Mouse (Mus musculus): ENCODE results near the gene Fbxw27. TPM values are rescaled to one million over a fixed set of nuclear protein-coding genes. Genes with fewer than 3 reads are reported as not detected.
"Not testable (repeated sequence)": the region's sequence is repeated elsewhere in the genome, so short reads cannot be mapped to it uniquely, and the experiment has no call there.

Fbxw27 gene
- polyA plus RNA-seq, 1 experiment: not detected

DNA sequence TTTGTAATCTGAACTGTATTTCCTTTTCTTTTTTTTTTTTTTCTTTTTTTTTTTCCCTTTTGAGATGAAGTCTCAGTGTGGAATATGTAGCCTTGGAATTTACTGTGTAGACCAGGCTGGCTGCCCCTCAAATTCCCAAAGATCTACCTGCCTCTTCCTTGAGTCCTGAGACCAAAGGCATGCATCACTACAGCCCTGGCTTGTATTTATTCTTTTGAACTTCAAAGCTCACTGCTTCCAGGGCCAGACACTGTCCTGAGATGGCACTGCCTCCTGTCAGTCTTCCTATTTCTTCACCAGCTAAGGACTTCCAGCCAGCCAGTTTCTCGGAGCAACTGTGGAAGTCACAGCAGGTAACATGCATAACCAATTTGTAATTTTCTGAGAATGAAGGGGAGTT is 21.5 kb upstream of the Fbxw27 start, which contains the start of gene Spink8:
Gene Spink8 (plus strand): TSS at position 301 of the 400 bp plus-strand sequence.
- TF ChIP-seq POLR2A (IDR thresholded peaks at IDR 0.05; ENCODE audit: control insufficient read depth, extremely low read depth, insufficient read depth, low read length, poor library complexity) (no peak), CTCF (IDR thresholded peaks at IDR 0.05; ENCODE audit: borderline replicate concordance, control insufficient read depth, extremely low read depth, insufficient read depth, low read length, poor library complexity) (no peak)
- WGBS: 98% methylated on average over 1 of the region's 1 CpGs
- Histone ChIP-seq H3K27ac (ENCODE audit: control insufficient read depth, insufficient read depth, low read length) (no peak within 1 kb of the TSS), H3K36me3 (ENCODE audit: control insufficient read depth, insufficient read depth, low read length) (no peaks in the 10 kb centered on the region), H3K4me3 (ENCODE audit: control insufficient read depth, insufficient read depth, low read length) (no peak within 1 kb of the TSS), H3K27me3 (ENCODE audit: control insufficient read depth, insufficient read depth, low read length) (no peaks in the 10 kb centered on the region), H3K4me1 (replicated peaks; ENCODE audit: control insufficient read depth, insufficient read depth, low read length) (no peaks in the 10 kb centered on the region)
- no peak for DNase-seq

DNA sequence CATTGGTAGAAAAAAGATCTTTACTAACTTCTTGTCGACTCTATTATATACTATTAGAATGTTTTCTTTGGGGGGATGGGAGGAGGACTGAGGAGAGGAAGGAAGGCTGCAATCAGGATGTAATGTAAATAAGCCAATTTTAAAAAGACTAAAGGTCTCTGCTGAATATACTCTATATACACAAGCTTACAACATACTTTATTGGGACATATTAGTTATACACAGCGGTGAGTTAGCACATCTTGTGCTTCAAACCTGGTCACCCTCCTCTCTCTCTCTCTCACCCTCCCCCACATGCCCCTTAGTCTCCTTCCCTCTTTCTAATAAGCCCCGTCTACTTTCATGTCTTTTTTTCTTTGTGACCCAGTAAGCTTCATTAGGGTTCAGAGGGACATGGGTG is 17.4 kb upstream of the Fbxw27 start:
- Histone ChIP-seq H3K36me3 (ENCODE audit: control insufficient read depth, insufficient read depth, low read length) (no peaks in the 10 kb centered on the region), H3K27me3 (ENCODE audit: control insufficient read depth, insufficient read depth, low read length) (no peaks in the 10 kb centered on the region), H3K4me3 (ENCODE audit: control insufficient read depth, insufficient read depth, low read length) (no peak overlapping the region), H3K4me1 (replicated peaks; ENCODE audit: control insufficient read depth, insufficient read depth, low read length) (no peaks in the 10 kb centered on the region), H3K27ac (ENCODE audit: control insufficient read depth, insufficient read depth, low read length) (no peak overlapping the region)
- WGBS: 39% methylated on average over 3 of the region's 3 CpGs
- TF ChIP-seq CTCF (IDR thresholded peaks at IDR 0.05; ENCODE audit: borderline replicate concordance, control insufficient read depth, extremely low read depth, insufficient read depth, low read length, poor library complexity): no peak
- TF ChIP-seq POLR2A (IDR thresholded peaks at IDR 0.05; ENCODE audit: control insufficient read depth, extremely low read depth, insufficient read depth, low read length, poor library complexity): no peak
- DNase-seq: no peak

DNA sequence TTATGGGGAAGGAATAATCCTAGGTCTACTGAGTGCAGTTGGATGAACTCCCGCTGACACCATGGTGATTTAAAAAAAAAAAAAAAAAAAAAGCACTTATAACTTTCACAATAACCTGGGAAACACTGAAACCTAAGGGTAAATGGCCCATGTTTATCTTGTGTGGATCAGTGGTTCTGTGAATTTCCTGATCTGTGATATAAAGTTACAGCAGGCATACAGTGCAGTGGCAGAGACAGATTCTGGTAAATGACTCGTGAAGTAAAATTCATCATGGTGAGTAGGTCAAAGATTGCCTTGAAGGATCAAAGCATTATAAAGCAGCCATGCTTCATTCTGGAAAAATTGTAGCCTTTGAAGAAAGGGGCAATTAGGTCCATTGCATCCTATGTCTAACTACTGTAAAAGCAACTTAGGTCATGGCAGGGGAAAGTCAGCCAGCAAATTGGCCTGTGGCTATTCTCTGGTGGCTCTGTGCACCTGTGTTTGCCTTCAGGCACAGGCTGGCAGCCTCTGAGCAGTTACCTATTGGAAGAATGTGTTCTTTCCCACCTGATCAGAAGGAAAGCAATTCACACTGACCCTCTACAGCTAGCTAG is 16.3 kb upstream of the Fbxw27 start:
- no peak for DNase-seq
- TF ChIP-seq POLR2A (IDR thresholded peaks at IDR 0.05; ENCODE audit: control insufficient read depth, extremely low read depth, insufficient read depth, low read length, poor library complexity): no peak
- Histone ChIP-seq H3K36me3 (ENCODE audit: control insufficient read depth, insufficient read depth, low read length) (no peaks in the 10 kb centered on the region), H3K4me1 (replicated peaks; ENCODE audit: control insufficient read depth, insufficient read depth, low read length) (no peaks in the 10 kb centered on the region), H3K4me3 (ENCODE audit: control insufficient read depth, insufficient read depth, low read length) (no peak overlapping the region), H3K27ac (ENCODE audit: control insufficient read depth, insufficient read depth, low read length) (no peak overlapping the region), H3K27me3 (ENCODE audit: control insufficient read depth, insufficient read depth, low read length) (no peaks in the 10 kb centered on the region)
- WGBS: 84% methylated on average over 2 of the region's 2 CpGs

DNA sequence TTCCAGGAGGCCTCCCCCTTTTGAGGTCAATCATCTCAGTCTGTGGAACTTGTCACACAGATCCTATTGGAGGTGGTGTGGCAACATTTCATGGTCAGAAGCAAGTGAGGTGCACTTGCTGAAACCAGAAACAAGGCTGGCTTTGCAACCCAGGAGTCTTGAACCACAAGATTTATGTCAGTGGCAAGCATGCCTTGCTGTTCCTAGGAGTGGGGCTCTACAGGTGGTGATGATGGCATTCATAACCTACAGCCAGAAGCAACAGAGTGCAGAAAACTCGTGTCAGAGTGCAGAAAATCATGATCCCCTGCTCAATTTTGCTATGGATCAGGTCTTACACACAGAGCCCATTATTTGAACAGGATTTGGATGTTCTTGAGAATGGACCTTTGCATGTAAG is 15.8 kb upstream of the Fbxw27 start:
- no peak for TF ChIP-seq CTCF (IDR thresholded peaks at IDR 0.05; ENCODE audit: borderline replicate concordance, control insufficient read depth, extremely low read depth, insufficient read depth, low read length, poor library complexity)
- TF ChIP-seq POLR2A (IDR thresholded peaks at IDR 0.05; ENCODE audit: control insufficient read depth, extremely low read depth, insufficient read depth, low read length, poor library complexity): no peak
- H3K4me3 ChIP-seq (ENCODE audit: control insufficient read depth, insufficient read depth, low read length): no peak overlapping the region
- no peaks in the 10 kb centered on the region for H3K27me3 ChIP-seq (ENCODE audit: control insufficient read depth, insufficient read depth, low read length)
- H3K27ac ChIP-seq (ENCODE audit: control insufficient read depth, insufficient read depth, low read length): no peak overlapping the region
- no peaks in the 10 kb centered on the region for H3K4me1 ChIP-seq (replicated peaks; ENCODE audit: control insufficient read depth, insufficient read depth, low read length)
- WGBS: 43% methylated on average over 1 of the region's 1 CpGs
- H3K36me3 ChIP-seq (ENCODE audit: control insufficient read depth, insufficient read depth, low read length): no peaks in the 10 kb centered on the region
- no peak for DNase-seq

DNA sequence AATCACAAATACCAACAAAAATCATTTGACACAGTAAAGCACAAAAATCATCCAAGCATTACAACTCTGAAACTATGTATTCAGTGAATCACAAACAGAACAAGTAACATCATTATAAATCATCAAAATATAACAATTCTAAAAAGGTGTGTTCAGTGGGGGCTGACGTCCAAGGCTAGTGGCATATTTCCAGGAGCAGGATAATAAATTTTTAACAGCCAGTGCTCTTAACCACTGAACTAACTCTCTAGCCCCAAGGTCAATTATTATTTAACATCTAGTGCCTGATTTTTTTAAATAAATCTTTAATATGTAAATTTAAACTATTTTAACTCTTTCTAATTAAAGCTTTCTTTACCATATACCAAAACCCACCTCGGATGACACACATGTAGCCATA is 15.1 kb upstream of the Fbxw27 start:
- H3K4me1 ChIP-seq (replicated peaks; ENCODE audit: control insufficient read depth, insufficient read depth, low read length): not testable (repeated sequence)

DNA sequence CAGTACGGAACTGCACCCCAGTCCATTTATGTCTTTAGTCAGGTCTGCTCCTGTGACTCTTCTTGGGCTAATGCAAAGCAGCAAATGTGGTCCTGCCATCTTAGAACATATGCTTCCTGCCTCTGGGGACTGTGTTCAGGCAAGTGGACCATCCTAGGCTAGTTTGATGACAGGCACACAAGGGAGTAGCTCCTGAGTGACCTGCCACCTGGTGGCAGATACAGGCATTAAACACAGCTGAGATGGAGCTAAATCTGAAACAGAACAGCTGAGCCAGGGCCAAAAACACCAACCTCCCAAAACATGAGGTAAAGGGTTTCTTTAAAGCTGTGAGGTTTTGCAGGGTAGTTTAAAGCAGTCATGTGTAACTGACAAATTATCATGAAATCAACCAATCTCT is 7.6 kb upstream of the Fbxw27 start:
- Histone ChIP-seq H3K4me1 (replicated peaks; ENCODE audit: control insufficient read depth, insufficient read depth, low read length) (no peaks in the 10 kb centered on the region), H3K4me3 (ENCODE audit: control insufficient read depth, insufficient read depth, low read length) (no peak overlapping the region), H3K27me3 (ENCODE audit: control insufficient read depth, insufficient read depth, low read length) (no peaks in the 10 kb centered on the region), H3K36me3 (ENCODE audit: control insufficient read depth, insufficient read depth, low read length) (no peaks in the 10 kb centered on the region), H3K27ac (ENCODE audit: control insufficient read depth, insufficient read depth, low read length) (no peak overlapping the region)
- DNase-seq: peak; percentile 21
- 97% methylated on average over 1 of the region's 1 CpGs for WGBS
- no peak for TF ChIP-seq POLR2A (IDR thresholded peaks at IDR 0.05; ENCODE audit: control insufficient read depth, extremely low read depth, insufficient read depth, low read length, poor library complexity)
- no peak for TF ChIP-seq CTCF (IDR thresholded peaks at IDR 0.05; ENCODE audit: borderline replicate concordance, control insufficient read depth, extremely low read depth, insufficient read depth, low read length, poor library complexity)

More for the DNA sequence above, 15.1 kb upstream of the Fbxw27 start:
- H3K4me3 ChIP-seq (ENCODE audit: control insufficient read depth, insufficient read depth, low read length); DNase-seq; H3K27ac ChIP-seq (ENCODE audit: control insufficient read depth, insufficient read depth, low read length); H3K27me3 ChIP-seq (ENCODE audit: control insufficient read depth, insufficient read depth, low read length); H3K36me3 ChIP-seq (ENCODE audit: control insufficient read depth, insufficient read depth, low read length): not testable (repeated sequence)
- 92% methylated on average over 2 of the region's 2 CpGs for WGBS

DNA sequence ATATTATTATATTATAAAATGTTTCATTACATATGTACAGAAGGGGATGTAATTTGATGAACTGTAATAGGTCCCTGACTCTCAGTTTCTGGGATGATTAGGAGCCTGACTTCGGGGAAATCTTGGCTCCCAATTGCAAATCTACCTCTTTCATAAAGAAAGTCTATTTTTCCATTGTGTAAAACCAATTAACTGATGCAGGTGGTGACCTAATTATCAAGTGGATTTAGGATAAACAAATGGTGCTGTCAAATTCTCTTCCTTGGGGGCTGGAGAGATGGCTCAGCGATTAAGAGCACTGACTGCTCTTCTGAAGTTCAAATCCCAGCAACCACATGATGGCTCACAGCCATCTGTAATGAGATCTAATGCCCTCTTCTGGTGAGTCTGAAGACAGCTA is 5.3 kb upstream of the Fbxw27 start:
- no peak for DNase-seq
- 87% methylated on average over 2 of the region's 2 CpGs for WGBS
- H3K27ac ChIP-seq (ENCODE audit: control insufficient read depth, insufficient read depth, low read length): no peak overlapping the region

More for the DNA sequence above, 5.3 kb upstream of the Fbxw27 start:
- H3K4me3 ChIP-seq (ENCODE audit: control insufficient read depth, insufficient read depth, low read length): no peak overlapping the region
- H3K27me3 ChIP-seq (ENCODE audit: control insufficient read depth, insufficient read depth, low read length): no peaks in the 10 kb centered on the region
- no peaks in the 10 kb centered on the region for H3K36me3 ChIP-seq (ENCODE audit: control insufficient read depth, insufficient read depth, low read length)
- no peaks in the 10 kb centered on the region for H3K4me1 ChIP-seq (replicated peaks; ENCODE audit: control insufficient read depth, insufficient read depth, low read length)
- no peak for TF ChIP-seq CTCF (IDR thresholded peaks at IDR 0.05; ENCODE audit: borderline replicate concordance, control insufficient read depth, extremely low read depth, insufficient read depth, low read length, poor library complexity)
- no peak for TF ChIP-seq POLR2A (IDR thresholded peaks at IDR 0.05; ENCODE audit: control insufficient read depth, extremely low read depth, insufficient read depth, low read length, poor library complexity)

All from thymus, adult 2 months (tissue).